Mouse (Mus musculus): ENCODE results near the gene Ilf3. TPM values are rescaled to one million over a fixed set of nuclear protein-coding genes. Genes with fewer than 3 reads are reported as not detected.
A peak's percentile ranks its signal among the peaks of the same experiment; 100 is the strongest.

The Ilf3 gene
- total and polyA plus RNA-seq, 2 experiments from 2014 or later, result 89.5 to 184 TPM

DNA sequence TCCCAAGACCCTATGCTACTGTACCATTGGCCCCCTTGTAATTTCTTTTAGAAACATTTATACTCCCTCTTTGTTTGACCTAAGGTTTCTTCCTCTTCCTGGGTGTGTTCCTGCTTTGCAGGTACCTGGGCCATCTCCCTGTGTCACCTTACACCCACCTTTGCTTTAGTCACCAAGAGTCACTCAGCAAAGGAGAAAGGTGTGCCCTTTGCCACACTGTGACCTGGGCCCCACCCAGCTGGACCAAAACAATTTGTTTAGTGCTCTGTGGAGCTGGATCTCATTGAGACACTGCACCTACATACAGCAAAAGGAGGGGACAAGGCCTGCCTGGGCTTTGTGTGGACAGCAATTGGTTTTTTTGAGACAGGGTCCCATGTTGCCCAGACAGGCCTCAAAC is 72.7 kb downstream of the Ilf3 start:
- Histone ChIP-seq H3K4me3 (ENCODE audit: low read length) (no peak overlapping the region), H3K27ac (no peak overlapping the region), H3K9ac (replicated peaks; ENCODE audit: low read length) (no peak overlapping the region), H3K4me2 (ENCODE audit: low read depth, low read length) (no peak overlapping the region), H3K4me1 (ENCODE audit: insufficient read depth, low read length) (no peaks in the 10 kb centered on the region), H3K9me3 (ENCODE audit: low read length) (no peaks in the 10 kb centered on the region), H3K36me3 (ENCODE audit: insufficient read depth, low read length) (no peaks in the 10 kb centered on the region), H3K27me3 (ENCODE audit: insufficient read depth, low read length) (no peaks in the 10 kb centered on the region)
- TF ChIP-seq CTCF (IDR thresholded peaks at IDR 0.05; ENCODE audit: low read depth), result no peak
- ATAC-seq, result no peak
- DNase-seq (ENCODE audit: low spot score), result no peak

- no peaks in the 10 kb centered on the region for H3K27me3 ChIP-seq (ENCODE audit: insufficient read depth, low read length)
- TF ChIP-seq CTCF (IDR thresholded peaks at IDR 0.05; ENCODE audit: low read depth), result no peak
Observed at GRCm38 (mm10) chr9:21443853-21444252, 76.2 kb downstream of the Ilf3 start.

GRCm38 (mm10) chr9:21444574-21444973 is 76.9 kb downstream of the Ilf3 start:
- Histone ChIP-seq H3K9ac (replicated peaks; ENCODE audit: low read length) (no peak overlapping the region), H3K4me3 (ENCODE audit: low read length) (no peak overlapping the region), H3K27me3 (ENCODE audit: insufficient read depth, low read length) (no peaks in the 10 kb centered on the region), H3K4me1 (ENCODE audit: insufficient read depth, low read length) (no peaks in the 10 kb centered on the region), H3K4me2 (ENCODE audit: low read depth, low read length) (no peak overlapping the region), H3K27ac (no peak overlapping the region), H3K36me3 (ENCODE audit: insufficient read depth, low read length) (no peaks in the 10 kb centered on the region), H3K9me3 (ENCODE audit: low read length) (no peaks in the 10 kb centered on the region)
- DNase-seq (ENCODE audit: low spot score), result no peak
- 93% methylated on average over 4 of the region's 4 CpGs for WGBS
- no peak for TF ChIP-seq CTCF (IDR thresholded peaks at IDR 0.05; ENCODE audit: low read depth)
- no peak for ATAC-seq

More at GRCm38 (mm10) chr9:21443853-21444252, 76.2 kb downstream of the Ilf3 start:
- Histone ChIP-seq H3K27ac (no peak overlapping the region), H3K9ac (replicated peaks; ENCODE audit: low read length) (no peak overlapping the region), H3K4me2 (ENCODE audit: low read depth, low read length) (no peak overlapping the region), H3K9me3 (ENCODE audit: low read length) (no peaks in the 10 kb centered on the region), H3K4me1 (ENCODE audit: insufficient read depth, low read length) (no peaks in the 10 kb centered on the region), H3K4me3 (ENCODE audit: low read length) (no peak overlapping the region), H3K36me3 (ENCODE audit: insufficient read depth, low read length) (no peaks in the 10 kb centered on the region)
- DNase-seq (ENCODE audit: low spot score) (no peak), ATAC-seq (no peak)
- 94% methylated on average over 8 of the region's 8 CpGs for WGBS

GRCm38 (mm10) chr9:21445081-21445744 is 77.5 kb downstream of the Ilf3 start:
- no peak overlapping the region for H3K4me3 ChIP-seq (ENCODE audit: low read length)
- peak; percentile 6; the same call in 1 of the 2 replicates for TF ChIP-seq CTCF (IDR thresholded peaks at IDR 0.05; ENCODE audit: low read depth)
- no peak overlapping the region for H3K9ac ChIP-seq (replicated peaks; ENCODE audit: low read length)
- 96% methylated on average over 6 of the region's 6 CpGs for WGBS
- no peak for ATAC-seq
- H3K4me2 ChIP-seq (ENCODE audit: low read depth, low read length), result no peak overlapping the region
- no peaks in the 10 kb centered on the region for H3K4me1 ChIP-seq (ENCODE audit: insufficient read depth, low read length)
- no peak for DNase-seq (ENCODE audit: low spot score)
- no peaks in the 10 kb centered on the region for H3K36me3 ChIP-seq (ENCODE audit: insufficient read depth, low read length)
- H3K9me3 ChIP-seq (ENCODE audit: low read length), result no peaks in the 10 kb centered on the region
- no peaks in the 10 kb centered on the region for H3K27me3 ChIP-seq (ENCODE audit: insufficient read depth, low read length)
- H3K27ac ChIP-seq, result no peak overlapping the region

DNA sequence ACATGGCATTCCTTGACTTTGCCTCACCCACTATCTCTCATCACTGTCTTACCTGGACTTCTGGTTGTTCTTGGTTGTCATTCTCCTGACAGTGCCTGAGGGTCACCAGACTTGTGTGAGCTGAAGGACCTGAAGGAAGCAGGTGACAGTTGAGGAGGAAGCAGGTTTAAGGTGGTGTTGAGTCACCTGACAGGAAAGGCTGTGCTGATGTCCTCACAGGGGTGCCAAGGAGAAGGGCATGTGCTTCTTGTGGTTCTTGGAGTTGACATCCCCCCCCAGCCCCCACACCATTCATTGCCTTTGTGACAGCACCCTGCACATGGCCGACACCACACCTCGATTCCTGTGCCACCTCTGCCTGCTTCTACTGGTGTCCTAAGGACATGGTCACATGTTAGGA is 80.1 kb downstream of the Ilf3 start:
- ATAC-seq, result no peak
- H3K9ac ChIP-seq (replicated peaks; ENCODE audit: low read length), result no peak overlapping the region
- no peaks in the 10 kb centered on the region for H3K36me3 ChIP-seq (ENCODE audit: insufficient read depth, low read length)
- H3K4me1 ChIP-seq (ENCODE audit: insufficient read depth, low read length), result no peaks in the 10 kb centered on the region; the same call in 1 of the 2 replicates
- no peak for DNase-seq (ENCODE audit: low spot score)
- H3K27ac ChIP-seq, result no peak overlapping the region
- H3K4me3 ChIP-seq (ENCODE audit: low read length), result no peak overlapping the region
- H3K9me3 ChIP-seq (ENCODE audit: low read length), result no peaks in the 10 kb centered on the region
- no peak overlapping the region for H3K4me2 ChIP-seq (ENCODE audit: low read depth, low read length)
- no peaks in the 10 kb centered on the region for H3K27me3 ChIP-seq (ENCODE audit: insufficient read depth, low read length)
- no peak for TF ChIP-seq CTCF (IDR thresholded peaks at IDR 0.05; ENCODE audit: low read depth)
- WGBS, result 90% methylated on average over 2 of the region's 2 CpGs

DNA sequence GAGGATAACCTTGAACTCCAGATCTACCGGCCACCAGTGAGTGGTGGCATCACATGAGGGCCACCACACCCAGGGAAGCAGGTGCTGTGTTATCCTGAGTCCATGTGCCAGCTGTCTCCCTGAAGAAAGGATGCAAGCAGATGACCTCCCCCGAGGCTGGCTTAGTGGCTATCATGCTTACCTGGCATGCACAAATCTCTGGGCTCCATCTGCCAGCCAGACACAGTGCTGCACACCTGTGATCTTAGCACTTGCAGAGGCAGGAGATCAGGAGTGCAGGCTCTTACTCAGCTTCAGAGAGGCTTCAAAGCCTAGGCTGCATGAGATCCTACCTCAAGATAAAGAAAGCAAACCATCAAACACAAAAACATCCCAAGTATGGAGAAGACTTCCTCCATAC is 82.0 kb downstream of the Ilf3 start:
- no peak for ATAC-seq
- 92% methylated on average over 2 of the region's 2 CpGs for WGBS
- Histone ChIP-seq H3K36me3 (ENCODE audit: insufficient read depth, low read length) (no peaks in the 10 kb centered on the region), H3K27me3 (ENCODE audit: insufficient read depth, low read length) (no peaks in the 10 kb centered on the region), H3K9me3 (ENCODE audit: low read length) (no peaks in the 10 kb centered on the region), H3K27ac (no peak overlapping the region), H3K9ac (replicated peaks; ENCODE audit: low read length) (no peak overlapping the region), H3K4me3 (ENCODE audit: low read length) (no peak overlapping the region), H3K4me1 (ENCODE audit: insufficient read depth, low read length) (no peaks in the 10 kb centered on the region; the same call in 1 of the 2 replicates), H3K4me2 (ENCODE audit: low read depth, low read length) (no peak overlapping the region)
- no peak for DNase-seq (ENCODE audit: low spot score)
- no peak for TF ChIP-seq CTCF (IDR thresholded peaks at IDR 0.05; ENCODE audit: low read depth)

DNA sequence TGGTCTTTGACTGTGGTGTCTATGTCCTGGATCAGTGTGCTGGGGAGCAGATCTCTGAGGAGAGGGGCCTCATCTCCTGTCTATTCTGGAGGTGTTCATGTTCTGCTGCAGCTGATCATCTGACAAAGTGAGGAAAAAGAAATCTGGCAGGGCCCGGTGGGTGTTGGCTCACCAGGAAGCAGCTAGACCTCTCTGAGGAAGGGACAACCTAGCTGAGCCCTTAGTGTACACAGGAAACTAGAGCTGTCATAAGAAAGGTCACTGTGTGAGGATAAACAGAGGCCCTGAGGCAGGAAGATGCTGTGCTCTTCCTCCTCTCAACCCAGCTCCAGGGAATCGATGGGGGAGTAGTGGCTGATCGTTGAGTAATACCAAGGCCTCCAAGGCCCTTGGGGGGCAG is 82.6 kb downstream of the Ilf3 start:
- Histone ChIP-seq H3K9me3 (ENCODE audit: low read length) (no peaks in the 10 kb centered on the region), H3K4me2 (ENCODE audit: low read depth, low read length) (no peak overlapping the region), H3K36me3 (ENCODE audit: insufficient read depth, low read length) (no peaks in the 10 kb centered on the region), H3K4me1 (ENCODE audit: insufficient read depth, low read length) (no peaks in the 10 kb centered on the region; the same call in 1 of the 2 replicates), H3K4me3 (ENCODE audit: low read length) (no peak overlapping the region), H3K27ac (no peak overlapping the region), H3K27me3 (ENCODE audit: insufficient read depth, low read length) (no peaks in the 10 kb centered on the region), H3K9ac (replicated peaks; ENCODE audit: low read length) (no peak overlapping the region)
- no peak for TF ChIP-seq CTCF (IDR thresholded peaks at IDR 0.05; ENCODE audit: low read depth)
- no peak for DNase-seq (ENCODE audit: low spot score)
- 79% methylated on average over 3 of the region's 3 CpGs for WGBS
- no peak for ATAC-seq
